Mouse (Mus musculus): ENCODE data around the gene Cdkn2d. TPM values are rescaled to one million over a fixed set of nuclear protein-coding genes. Genes with fewer than 3 reads are reported as not detected.

Cdkn2d gene
- polyA plus RNA-seq, 1 experiment from 2014 or later: 87.3 TPM

DNA sequence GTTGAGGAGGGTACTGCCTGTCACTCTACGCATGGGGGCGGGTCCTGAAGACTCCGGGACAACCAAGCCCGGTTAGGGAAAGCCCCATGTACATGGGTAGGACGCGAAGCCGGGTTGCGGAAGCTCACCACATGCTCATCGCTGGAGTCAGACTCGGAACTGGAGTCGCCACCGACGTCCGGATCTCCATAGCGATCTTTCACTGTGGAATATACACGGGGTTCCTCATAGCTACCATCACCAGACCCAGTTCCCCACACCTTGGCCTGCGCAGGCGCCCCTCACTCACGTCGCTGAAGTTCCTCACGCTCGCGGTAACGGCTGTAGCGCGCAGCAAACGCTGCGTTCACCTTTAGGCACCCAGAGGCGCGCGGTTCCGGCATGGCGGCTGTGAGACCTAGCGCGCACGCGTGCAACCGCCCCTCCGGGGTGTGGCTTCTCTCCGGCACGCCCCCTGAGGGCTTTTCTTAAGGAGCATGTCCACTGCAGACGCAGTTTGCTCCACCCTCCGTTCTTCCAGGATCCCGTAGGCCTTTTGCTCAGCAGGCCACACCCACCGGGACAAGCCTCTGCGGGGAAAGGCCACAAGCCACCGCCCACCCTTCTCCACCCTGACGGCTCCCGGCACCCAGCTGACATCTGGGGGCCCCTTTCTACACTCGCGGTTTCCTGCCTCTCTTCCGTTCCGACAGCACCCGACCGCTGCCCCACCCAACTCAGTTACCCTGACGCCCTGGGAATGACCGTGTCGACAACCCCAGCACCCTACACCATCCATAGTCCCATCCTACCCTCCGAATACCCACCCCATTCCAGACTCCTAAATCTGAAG is 3.4 kb downstream of the Cdkn2d start, which contains the start of gene Kri1:
Kri1 (minus strand) TSS at position 399 of the 832 bp plus-strand sequence.
- H3K4me2 ChIP-seq: peak within 1 kb of the TSS; percentile 83
- H3K4me1 ChIP-seq: peaks cover 37% of the 10 kb centered on the region
- H3K9ac ChIP-seq: peak within 1 kb of the TSS; percentile 77
- peak within 1 kb of the TSS; percentile 92 for H3K27ac ChIP-seq
- H3K27me3 ChIP-seq (replicated peaks): no peaks in the 10 kb centered on the region
- H3K9me3 ChIP-seq: no peaks in the 10 kb centered on the region
- peaks cover 5% of the 10 kb centered on the region; the same call in 1 of the 2 replicates for H3K36me3 ChIP-seq (replicated peaks)
- peak; percentile 75 for ATAC-seq (replicated peaks)
- peak within 1 kb of the TSS; percentile 85 for H3K4me3 ChIP-seq
- under 1% methylated on average over 59 of the region's 59 CpGs for WGBS

DNA sequence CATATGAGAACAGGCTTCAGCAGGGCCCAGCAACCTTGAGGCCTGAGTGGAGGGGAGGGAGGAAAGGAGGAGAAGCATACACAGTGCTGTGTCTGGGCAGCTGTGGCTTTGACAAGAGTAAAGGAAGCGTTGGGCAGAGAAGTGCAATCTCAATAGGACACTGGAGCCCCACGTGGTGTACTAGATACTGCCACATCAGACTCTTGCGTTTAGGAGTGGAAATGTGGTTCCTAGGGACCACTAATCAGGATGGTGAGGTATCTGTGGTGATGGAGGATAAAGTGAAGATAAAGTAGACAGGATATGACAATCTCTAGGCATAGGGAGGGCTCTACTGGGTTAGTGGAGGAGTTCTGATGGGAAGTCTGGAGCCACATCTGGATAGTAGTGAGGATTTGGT is 4.5 kb downstream of the Cdkn2d start:
- H3K4me1 ChIP-seq: peaks cover 37% of the 10 kb centered on the region
- 73% methylated on average over 3 of the region's 3 CpGs for WGBS
- peak overlapping the region; percentile 85 for H3K4me3 ChIP-seq
- ATAC-seq (replicated peaks): no peak
- peak overlapping the region; percentile 77 for H3K9ac ChIP-seq
- peaks cover 10% of the 10 kb centered on the region; the same call in 1 of the 2 replicates for H3K36me3 ChIP-seq (replicated peaks)
- no peaks in the 10 kb centered on the region for H3K27me3 ChIP-seq (replicated peaks)
- H3K4me2 ChIP-seq: peak overlapping the region; percentile 83
- H3K9me3 ChIP-seq: no peaks in the 10 kb centered on the region
- no peak overlapping the region for H3K27ac ChIP-seq

DNA sequence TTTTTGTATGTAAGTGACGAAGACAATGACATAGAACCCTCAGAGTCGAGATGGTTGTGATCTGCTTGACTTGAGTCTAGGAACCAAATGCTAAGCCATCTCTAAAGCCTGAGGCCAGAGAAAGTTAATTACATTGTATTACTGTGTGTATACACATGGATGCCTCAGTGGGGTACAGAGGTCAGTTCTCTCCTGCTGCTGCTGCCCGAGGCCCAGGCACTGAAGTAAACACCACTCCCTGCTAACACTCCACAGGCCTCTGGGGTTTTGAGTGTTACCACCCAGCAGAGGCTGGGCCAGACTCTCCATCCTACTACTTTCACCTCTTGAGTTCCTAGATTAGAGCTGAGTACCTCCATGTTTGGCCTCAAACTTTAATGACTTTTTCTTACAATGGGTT is 7.2 kb downstream of the Cdkn2d start:
- Histone ChIP-seq H3K36me3 (replicated peaks) (peaks cover 30% of the 10 kb centered on the region), H3K4me2 (no peak overlapping the region)

DNA sequence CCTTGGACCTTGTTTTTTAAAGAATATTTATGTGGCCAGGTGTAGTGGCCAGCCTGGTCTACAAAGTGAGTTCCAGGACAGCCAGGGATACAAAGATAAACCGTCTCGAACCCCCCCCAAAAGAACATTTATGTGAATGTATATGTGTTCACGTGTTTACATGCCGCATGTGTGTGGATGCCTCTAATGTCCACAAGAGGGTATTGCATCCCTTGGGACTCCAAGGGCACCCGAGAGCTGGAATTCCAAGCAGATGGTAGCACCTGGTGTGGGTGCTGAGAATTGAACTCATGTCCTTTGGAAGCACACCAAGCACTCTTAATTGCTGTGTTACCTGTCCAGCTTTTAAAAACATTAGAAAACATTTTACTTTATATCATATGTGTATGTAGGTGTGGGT is 7.6 kb downstream of the Cdkn2d start:
- Histone ChIP-seq H3K27ac (no peak overlapping the region), H3K4me1 (peaks cover 16% of the 10 kb centered on the region), H3K9ac (no peak overlapping the region), H3K4me2 (no peak overlapping the region), H3K4me3 (no peak overlapping the region), H3K9me3 (no peaks in the 10 kb centered on the region), H3K36me3 (replicated peaks) (peaks cover 30% of the 10 kb centered on the region), H3K27me3 (replicated peaks) (no peaks in the 10 kb centered on the region)
- ATAC-seq (replicated peaks): no peak
- 91% methylated on average over 5 of the region's 5 CpGs for WGBS

More for the DNA sequence above, 7.2 kb downstream of the Cdkn2d start:
- peaks cover 20% of the 10 kb centered on the region for H3K4me1 ChIP-seq
- no peak overlapping the region for H3K4me3 ChIP-seq
- H3K9ac ChIP-seq: no peak overlapping the region
- WGBS: 92% methylated on average over 3 of the region's 3 CpGs
- no peak overlapping the region for H3K27ac ChIP-seq
- H3K27me3 ChIP-seq (replicated peaks): no peaks in the 10 kb centered on the region
- ATAC-seq (replicated peaks): no peak
- H3K9me3 ChIP-seq: no peaks in the 10 kb centered on the region

DNA sequence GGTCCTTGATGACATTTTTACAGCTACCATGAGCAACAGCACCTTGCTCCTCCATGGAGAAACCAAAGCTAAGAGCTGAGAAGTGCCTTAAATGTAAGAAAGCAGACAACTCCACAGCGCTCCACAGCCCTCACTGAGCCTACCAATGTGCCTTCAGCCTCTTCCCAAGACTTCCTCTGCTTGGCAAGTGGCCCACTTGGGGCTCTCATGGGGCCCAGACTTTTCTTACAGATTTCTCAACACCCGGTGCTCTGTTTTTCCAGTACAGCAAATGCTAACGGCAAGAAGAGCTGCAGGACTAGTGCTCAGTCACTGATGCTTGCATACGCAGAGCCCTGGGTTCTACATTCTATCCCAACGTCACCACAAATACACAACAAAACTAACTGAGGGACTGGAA is 13.4 kb downstream of the Cdkn2d start:
- H3K4me2 ChIP-seq: no peak overlapping the region
- peaks cover 63% of the 10 kb centered on the region for H3K36me3 ChIP-seq (replicated peaks)
- H3K4me3 ChIP-seq: no peak overlapping the region
- no peak for ATAC-seq (replicated peaks)
- H3K4me1 ChIP-seq: no peaks in the 10 kb centered on the region
- H3K9ac ChIP-seq: no peak overlapping the region
- 93% methylated on average over 5 of the region's 5 CpGs for WGBS
- H3K27me3 ChIP-seq (replicated peaks): no peaks in the 10 kb centered on the region
- no peaks in the 10 kb centered on the region for H3K9me3 ChIP-seq
- no peak overlapping the region for H3K27ac ChIP-seq

DNA sequence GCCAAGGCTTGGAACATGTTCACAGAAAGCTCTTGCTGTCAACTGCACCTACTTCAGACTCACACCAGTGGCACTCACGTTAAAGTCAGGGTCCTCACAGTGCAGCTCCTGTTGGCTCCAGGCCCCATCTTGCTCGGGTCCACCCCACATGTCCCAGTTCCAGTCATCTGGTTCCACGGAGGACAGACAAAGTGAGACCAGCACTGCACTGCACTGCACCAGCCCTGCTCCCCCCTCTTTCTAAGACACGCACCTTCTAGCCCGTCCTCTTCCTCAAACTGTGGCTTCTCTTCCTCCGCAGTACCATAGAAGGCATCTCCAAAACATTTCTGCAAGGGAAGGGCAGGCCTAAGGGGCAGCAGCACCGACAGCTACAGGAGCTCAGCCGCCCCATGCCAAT is 14.9 kb downstream of the Cdkn2d start:
- Histone ChIP-seq H3K27me3 (replicated peaks) (no peaks in the 10 kb centered on the region), H3K9me3 (no peaks in the 10 kb centered on the region), H3K4me3 (no peak overlapping the region), H3K4me2 (no peak overlapping the region), H3K9ac (no peak overlapping the region), H3K36me3 (replicated peaks) (peaks cover 68% of the 10 kb centered on the region), H3K4me1 (no peaks in the 10 kb centered on the region), H3K27ac (no peak overlapping the region)
- 0 out of 2 replicates have a peak, but pooled peaks have one; percentile 6 for ATAC-seq (replicated peaks)
- 88% methylated on average over 8 of the region's 8 CpGs for WGBS

DNA sequence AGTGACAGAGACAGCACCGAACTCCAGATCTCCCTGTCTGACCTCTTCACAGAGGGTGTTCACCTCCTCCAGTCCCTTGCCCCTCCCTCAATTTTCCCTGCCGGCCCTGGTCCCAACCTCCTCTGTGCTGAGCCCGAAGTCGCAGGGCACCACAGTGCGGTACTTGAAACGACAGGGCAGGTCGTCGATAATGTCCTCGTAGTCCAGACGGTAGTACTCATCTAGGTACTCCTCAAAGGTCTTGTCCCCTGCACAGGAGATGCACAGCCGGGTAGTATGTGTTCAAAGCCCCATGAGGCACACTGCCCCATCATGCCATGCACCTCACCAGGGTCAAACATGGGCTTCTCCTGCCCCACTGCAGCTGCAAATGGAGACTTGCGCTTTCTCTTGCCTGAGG is 15.5 kb downstream of the Cdkn2d start:
- no peak overlapping the region for H3K27ac ChIP-seq
- 91% methylated on average over 12 of the region's 12 CpGs for WGBS
- no peaks in the 10 kb centered on the region for H3K27me3 ChIP-seq (replicated peaks)
- H3K4me2 ChIP-seq: no peak overlapping the region
- H3K9ac ChIP-seq: no peak overlapping the region
- H3K4me1 ChIP-seq: no peaks in the 10 kb centered on the region
- H3K4me3 ChIP-seq: no peak overlapping the region
- H3K36me3 ChIP-seq (replicated peaks): peaks cover 70% of the 10 kb centered on the region
- ATAC-seq (replicated peaks): no peak
- H3K9me3 ChIP-seq: no peaks in the 10 kb centered on the region

DNA sequence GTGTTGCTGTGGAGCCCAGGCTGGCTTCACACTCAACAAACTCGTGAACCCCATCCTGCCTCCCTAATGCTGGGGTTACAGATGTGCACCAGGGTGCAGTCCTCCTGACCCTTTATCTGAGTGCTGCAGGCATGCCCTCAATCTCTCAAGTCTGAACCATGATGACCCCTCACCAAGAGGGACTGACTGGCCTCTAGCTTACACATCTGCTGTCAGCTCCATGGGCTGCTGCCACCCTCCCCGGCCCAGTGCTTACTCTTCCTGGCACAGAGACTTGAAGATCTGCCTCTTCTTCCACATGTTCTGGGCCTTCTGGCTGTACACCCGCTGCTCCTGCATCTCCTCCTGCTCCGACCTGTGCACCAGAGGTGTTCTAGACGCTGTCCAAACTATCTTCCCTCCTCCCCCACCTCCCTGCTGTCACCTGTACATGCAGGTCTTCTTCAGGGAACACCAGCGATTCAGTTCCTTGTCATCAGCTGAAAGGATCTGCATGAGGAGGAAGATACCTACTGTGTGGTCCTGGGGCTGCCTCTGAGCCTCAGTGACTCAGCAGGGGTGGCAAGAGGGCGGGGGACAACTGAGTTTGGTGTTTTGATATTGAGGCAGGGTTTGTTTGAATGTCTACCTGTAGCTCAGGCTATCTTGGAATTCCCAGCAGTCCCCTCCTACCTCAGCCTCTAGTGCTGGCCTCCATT is 16.0 kb downstream of the Cdkn2d start:
- Histone ChIP-seq H3K27ac (no peak overlapping the region), H3K9ac (no peak overlapping the region), H3K4me1 (no peaks in the 10 kb centered on the region), H3K9me3 (no peaks in the 10 kb centered on the region), H3K36me3 (replicated peaks) (peaks cover 75% of the 10 kb centered on the region), H3K4me2 (no peak overlapping the region), H3K4me3 (no peak overlapping the region), H3K27me3 (replicated peaks) (no peaks in the 10 kb centered on the region)
- WGBS: 89% methylated on average over 7 of the region's 7 CpGs
- ATAC-seq (replicated peaks): no peak

DNA sequence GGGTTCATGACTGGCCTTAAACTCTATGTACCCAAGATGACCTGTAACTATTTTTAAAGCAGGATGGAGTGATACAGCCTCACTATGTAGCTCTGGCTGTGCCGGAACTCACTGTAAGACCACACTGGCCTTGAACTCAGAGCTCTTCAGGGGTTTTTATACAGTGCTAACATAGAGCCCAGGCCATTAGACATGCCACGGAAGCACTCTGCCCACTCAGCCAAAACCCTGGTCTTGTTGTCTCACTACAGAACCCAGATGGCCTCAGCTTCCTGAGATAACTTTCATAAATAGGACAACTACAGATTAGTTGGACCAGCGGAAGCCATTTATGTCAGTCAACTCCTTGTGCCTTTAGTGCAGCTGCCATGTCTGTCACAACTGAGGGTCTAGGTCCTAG is 16.9 kb downstream of the Cdkn2d start:
- no peaks in the 10 kb centered on the region for H3K27me3 ChIP-seq (replicated peaks)
- H3K4me1 ChIP-seq: no peaks in the 10 kb centered on the region
- 96% methylated on average over 3 of the region's 3 CpGs for WGBS
- H3K27ac ChIP-seq: no peak overlapping the region
- no peak overlapping the region for H3K4me3 ChIP-seq
- H3K9ac ChIP-seq: no peak overlapping the region
- H3K36me3 ChIP-seq (replicated peaks): peaks cover 71% of the 10 kb centered on the region
- ATAC-seq (replicated peaks): no peak
- H3K4me2 ChIP-seq: no peak overlapping the region
- no peaks in the 10 kb centered on the region for H3K9me3 ChIP-seq

DNA sequence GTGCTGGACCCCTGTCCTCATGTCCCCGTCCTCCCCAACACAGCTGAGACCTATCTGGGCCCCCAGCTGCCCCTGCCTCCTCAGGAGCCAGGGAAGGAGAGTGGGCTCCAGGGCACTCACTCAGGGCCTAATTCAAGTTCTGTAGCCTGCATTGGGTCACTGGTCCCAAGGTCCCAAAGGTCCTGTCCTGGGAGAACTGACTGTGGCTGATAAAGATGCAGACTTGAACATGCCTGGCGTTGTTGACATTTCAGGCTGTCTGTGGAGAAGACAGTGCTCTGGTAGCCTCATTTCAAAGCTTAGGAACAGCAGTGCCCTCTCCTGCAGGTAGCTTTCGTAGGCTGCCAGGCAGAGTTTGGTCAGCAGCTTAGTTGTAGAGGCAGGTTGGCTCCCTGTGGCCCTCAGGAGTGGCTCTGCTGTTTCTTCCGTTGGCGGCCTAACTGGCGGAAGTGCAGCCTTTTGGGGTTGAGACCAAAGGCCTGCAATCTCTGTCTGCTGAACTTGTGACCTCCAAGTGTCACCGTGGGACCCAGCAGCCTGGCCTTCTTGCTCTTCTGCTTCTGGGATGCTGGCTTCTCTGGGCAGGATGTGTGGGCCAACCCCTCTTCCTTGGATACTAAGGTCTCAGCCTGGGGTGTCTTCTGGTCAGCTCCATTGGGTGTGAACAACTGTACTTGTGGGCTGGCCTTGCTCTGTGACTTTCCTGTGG is 17.5 kb downstream of the Cdkn2d start:
- Histone ChIP-seq H3K4me2 (no peak overlapping the region), H3K36me3 (replicated peaks) (peaks cover 67% of the 10 kb centered on the region), H3K27ac (no peak overlapping the region), H3K9me3 (no peaks in the 10 kb centered on the region), H3K9ac (no peak overlapping the region), H3K4me3 (no peak overlapping the region), H3K4me1 (no peaks in the 10 kb centered on the region), H3K27me3 (replicated peaks) (no peaks in the 10 kb centered on the region)
- 88% methylated on average over 7 of the region's 7 CpGs for WGBS
- no peak for ATAC-seq (replicated peaks)

DNA sequence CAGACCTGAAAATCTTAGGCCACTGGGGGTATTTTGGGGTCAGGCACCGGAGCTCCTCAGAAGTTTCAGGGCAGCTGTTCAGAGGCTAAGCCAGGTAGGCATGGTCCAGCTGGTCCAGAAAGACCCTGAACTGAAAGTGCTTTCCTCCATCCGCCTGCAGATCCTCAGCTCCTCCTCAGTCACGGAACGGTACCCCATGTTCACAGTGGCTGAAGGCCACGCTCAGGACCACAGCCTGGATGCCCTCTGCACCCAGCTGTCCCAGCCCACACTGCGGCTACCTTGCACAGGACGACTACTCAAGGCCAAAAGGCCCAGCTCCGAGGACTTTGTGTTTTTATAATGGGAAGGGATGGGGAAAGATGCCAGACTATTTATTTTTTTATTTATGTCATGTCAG is 18.1 kb downstream of the Cdkn2d start:
- H3K27ac ChIP-seq: no peak overlapping the region
- no peaks in the 10 kb centered on the region for H3K27me3 ChIP-seq (replicated peaks)
- WGBS: 89% methylated on average over 8 of the region's 8 CpGs
- no peaks in the 10 kb centered on the region for H3K4me1 ChIP-seq
- H3K4me3 ChIP-seq: no peak overlapping the region
- peaks cover 66% of the 10 kb centered on the region for H3K36me3 ChIP-seq (replicated peaks)
- ATAC-seq (replicated peaks): no peak
- H3K9ac ChIP-seq: no peak overlapping the region
- H3K4me2 ChIP-seq: no peak overlapping the region
- no peaks in the 10 kb centered on the region for H3K9me3 ChIP-seq

DNA sequence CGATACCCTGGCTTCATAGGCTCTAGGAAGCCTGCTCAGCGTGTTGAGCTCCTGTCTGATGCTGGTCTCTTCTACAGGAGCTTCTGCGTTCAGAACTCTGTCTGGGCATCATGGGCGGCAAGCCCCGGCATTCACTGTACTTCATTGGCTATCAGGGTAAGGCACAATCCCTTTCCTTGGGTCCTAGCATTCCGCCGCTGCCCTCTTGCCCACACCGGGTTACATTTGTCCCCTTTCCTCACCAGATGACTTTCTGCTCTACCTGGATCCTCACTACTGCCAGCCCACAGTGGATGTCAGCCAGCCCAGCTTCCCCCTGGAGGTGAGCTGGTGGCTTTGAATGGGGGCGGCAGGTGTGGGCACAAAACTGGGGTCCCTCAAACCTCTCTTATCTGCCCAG is 18.8 kb downstream of the Cdkn2d start:
- Histone ChIP-seq H3K9ac (no peak overlapping the region), H3K9me3 (no peaks in the 10 kb centered on the region), H3K27ac (no peak overlapping the region), H3K4me3 (no peak overlapping the region), H3K36me3 (replicated peaks) (peaks cover 59% of the 10 kb centered on the region), H3K27me3 (replicated peaks) (no peaks in the 10 kb centered on the region), H3K4me2 (no peak overlapping the region), H3K4me1 (no peaks in the 10 kb centered on the region)
- ATAC-seq (replicated peaks): no peak
- WGBS: 92% methylated on average over 9 of the region's 9 CpGs
